Mouse (Mus musculus): ENCODE measurements around the gene Hapln2.
A peak's percentile ranks its signal among the peaks of the same experiment; 100 is the strongest.

The Hapln2 gene

DNA sequence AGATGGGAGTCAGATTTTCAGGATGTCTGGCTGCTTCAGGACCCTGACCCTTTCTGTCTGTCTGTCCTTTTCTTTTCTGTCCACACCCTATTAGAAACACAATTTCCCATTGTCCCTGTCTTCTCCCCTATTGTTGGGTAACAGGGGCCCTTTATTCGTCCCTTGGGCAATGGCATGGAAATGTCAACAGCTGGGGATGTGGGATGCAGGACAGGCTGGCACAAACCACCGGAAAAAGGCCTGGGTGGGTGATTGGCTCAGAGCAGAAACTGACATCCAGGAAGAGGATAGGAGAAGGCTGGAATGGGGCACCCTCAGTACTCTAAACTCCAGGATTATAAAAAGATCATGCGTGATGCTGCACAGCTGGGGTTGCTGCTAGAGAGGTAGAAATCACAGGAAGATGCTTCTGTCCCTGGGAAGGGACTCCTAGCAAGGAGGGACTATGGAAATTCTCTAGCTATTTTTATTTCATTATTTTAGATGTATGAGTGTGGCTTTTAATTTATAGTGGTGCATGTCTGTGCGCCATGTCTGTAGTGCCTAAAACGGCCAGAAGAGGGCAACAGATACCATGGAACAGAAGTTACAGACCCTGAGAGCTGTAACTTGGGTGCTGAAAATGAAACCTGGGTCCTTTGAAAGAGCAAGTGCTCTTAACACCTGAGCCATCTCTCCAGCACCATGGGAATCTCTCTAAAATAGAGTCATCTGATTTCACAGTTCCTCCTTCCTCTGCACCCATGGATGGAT lies at the start of gene Hapln2:
TSS of gene Hapln2 (minus strand) at position 150 of the 753 bp plus-strand sequence.
- DNase-seq (ENCODE audit: low spot score) = no peak

GRCm38 (mm10) chr3:88074766-88075165 lies 47.4 kb upstream of the Hapln2 start:
- no peak for DNase-seq (ENCODE audit: low spot score)

GRCm38 (mm10) chr3:88074351-88074750 lies 47.0 kb upstream of the Hapln2 start:
- no peak for DNase-seq (ENCODE audit: low spot score)

GRCm38 (mm10) chr3:88073631-88074030 lies 46.2 kb upstream of the Hapln2 start:
- DNase-seq (ENCODE audit: low spot score) = no peak

- DNase-seq (ENCODE audit: low spot score) = peak; percentile 73
Measured at GRCm38 (mm10) chr3:88071783-88072182, 44.4 kb upstream of the Hapln2 start.

DNA sequence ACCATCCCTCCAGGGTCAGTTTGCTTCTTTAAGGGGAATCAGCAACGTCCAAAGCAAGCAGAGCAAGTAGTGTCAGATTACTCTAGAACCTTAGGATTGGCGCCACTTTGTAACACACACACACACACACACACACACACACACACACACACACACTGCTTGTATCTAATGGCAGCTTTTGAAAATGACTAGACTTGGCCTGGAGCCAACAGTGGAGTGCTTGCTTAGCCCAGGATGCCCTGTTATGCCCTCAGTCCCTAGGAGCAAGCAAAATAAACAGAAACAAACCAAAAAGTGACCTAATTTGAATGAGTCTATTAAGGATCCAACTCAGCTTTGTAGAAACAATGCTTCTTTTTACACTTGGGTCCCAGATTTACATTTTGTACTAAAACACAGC lies 41.0 kb upstream of the Hapln2 start:
- DNase-seq (ENCODE audit: low spot score) = no peak

GRCm38 (mm10) chr3:88057902-88058696 lies 30.7 kb upstream of the Hapln2 start, which contains the start of gene Naxe:
Gene Naxe, minus strand, starts transcription at chr3:88058495.
- peak; percentile 90 for DNase-seq (ENCODE audit: low spot score)

GRCm38 (mm10) chr3:88057030-88057429 lies 29.6 kb upstream of the Hapln2 start:
- no peak for DNase-seq (ENCODE audit: low spot score)

DNA sequence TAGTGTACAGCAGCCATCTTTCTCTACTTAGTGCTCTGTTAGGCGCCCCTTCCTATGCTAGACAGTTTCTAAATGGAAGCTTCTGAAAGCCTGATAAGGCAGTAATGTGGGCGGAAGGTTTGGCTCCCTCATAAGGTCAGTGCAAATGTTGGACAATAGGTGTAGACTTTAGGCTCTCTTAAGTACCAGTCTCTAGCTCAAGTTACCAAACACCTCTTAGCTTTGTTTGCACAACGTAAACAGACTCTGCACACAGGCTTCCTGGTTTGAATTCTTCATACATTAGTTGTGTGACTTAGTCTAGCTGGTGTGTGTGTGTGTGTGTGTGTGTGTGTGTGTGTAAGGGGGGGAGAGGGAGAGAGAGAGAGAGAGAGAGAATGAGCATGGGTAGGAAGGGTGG lies 22.1 kb upstream of the Hapln2 start:
- DNase-seq (ENCODE audit: low spot score) = no peak

DNA sequence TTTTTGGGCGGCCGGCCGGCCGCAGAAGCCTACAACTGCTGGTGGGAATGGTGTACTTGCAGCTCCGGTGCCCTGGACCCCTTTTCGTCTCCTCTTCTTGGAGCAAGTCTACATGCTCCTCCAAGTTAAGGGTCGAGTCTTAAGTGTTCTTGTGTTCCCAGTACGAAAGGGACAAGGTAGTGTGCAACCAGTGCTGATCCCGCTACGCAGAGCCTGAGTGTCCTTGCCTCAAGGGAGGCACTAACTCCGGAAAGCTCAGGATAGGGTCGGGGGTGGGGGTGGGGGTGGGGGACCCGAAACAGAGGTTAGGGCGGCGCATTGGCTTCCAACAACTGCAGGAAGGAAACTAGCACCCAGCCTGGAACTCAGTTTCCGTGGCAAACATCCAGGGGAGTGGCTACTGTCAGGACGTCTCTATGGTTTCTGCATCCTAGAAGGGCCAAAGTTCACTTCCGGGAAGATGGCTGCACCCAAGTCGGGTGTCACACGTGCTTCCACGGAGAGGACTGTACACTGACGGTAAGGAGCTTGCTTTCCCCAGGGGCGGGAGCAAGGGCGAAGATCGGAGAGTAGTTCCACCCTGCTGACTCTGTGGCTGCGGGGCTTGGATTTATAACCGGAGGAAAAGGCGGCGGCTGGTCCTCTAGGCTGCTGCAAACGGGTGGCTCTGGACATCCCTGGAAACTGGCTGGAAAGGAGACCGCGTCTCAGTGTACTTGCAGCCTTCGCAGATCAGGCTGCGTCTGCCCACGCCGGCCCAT lies 15.5 kb upstream of the Hapln2 start, which contains the start of gene Gpatch4:
TSS of gene Gpatch4 (plus strand) at position 448 of the 761 bp plus-strand sequence.
- peak; percentile 69 for DNase-seq (ENCODE audit: low spot score)

- DNase-seq (ENCODE audit: low spot score) = no peak
Measured at GRCm38 (mm10) chr3:88035561-88036293, 8.3 kb upstream of the Hapln2 start.

DNA sequence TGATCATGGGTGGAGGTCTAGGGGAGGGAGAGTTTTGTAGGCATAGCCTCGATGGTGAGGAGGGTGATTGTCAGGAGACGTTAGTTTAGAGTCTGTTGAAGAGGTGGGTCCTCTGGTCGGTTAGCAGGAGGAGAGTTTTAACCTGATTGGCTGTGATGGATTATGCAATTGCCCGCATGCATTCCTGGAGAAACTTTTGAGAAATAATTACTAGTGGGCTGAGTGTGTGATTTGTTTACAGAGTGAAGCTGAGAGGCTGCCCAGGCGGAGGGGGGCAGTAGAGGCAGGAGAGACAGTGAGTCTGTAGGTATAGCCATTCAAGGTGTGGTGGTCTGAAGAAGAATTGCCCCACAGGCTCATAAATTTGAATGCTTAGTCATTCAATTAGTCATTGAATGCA lies 6.1 kb upstream of the Hapln2 start:
- DNase-seq (ENCODE audit: low spot score) = no peak

GRCm38 (mm10) chr3:88030608-88031395 lies 3.4 kb upstream of the Hapln2 start:
- DNase-seq (ENCODE audit: low spot score) = no peak

GRCm38 (mm10) chr3:88026823-88027222 lies 560 bp downstream of the Hapln2 start:
- DNase-seq (ENCODE audit: low spot score) = no peak

DNA sequence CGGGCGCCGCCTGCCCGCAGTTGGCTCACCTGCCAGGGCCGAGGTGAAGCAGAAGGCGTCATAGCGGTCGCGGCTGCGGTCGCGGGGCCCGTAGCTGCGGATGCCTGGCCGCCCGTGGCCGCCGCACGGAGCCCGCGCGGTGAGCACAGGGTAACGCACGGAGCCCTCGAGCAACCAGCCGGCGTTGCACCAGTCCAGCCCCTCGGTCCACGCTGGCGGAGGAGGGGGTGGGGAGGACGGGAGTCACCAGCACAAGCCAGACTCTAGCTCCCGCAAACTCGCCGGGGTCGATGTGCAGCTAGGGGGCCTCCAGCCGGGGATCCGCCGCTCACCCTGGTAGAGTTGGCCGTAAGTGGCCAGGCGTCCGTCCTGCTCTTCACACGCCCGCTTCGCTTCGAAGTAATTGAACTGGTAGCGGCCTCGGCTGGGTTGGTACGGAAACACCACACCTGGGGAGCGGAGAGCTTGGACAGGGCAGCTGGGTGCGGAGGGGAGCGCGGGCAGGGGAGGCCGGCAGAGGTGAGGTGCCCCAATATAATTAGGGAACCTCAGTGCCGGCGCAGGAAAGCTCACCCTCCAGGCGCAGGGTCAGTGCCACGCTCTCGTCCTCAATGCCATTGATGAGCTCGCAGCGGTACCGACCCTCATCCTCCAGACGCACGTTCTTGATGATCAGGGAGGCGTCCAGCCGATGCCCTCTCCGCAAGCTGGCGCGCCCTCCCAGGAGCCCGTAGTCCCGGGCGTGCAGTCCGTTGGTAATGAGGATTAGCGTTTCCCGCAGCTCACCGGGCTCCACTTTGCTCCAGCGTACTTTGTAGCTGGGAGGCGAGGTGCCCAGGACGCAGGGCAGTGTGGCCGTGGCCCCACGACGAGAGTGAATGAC lies 4.0 kb downstream of the Hapln2 start:
- DNase-seq (ENCODE audit: low spot score) = no peak

DNA sequence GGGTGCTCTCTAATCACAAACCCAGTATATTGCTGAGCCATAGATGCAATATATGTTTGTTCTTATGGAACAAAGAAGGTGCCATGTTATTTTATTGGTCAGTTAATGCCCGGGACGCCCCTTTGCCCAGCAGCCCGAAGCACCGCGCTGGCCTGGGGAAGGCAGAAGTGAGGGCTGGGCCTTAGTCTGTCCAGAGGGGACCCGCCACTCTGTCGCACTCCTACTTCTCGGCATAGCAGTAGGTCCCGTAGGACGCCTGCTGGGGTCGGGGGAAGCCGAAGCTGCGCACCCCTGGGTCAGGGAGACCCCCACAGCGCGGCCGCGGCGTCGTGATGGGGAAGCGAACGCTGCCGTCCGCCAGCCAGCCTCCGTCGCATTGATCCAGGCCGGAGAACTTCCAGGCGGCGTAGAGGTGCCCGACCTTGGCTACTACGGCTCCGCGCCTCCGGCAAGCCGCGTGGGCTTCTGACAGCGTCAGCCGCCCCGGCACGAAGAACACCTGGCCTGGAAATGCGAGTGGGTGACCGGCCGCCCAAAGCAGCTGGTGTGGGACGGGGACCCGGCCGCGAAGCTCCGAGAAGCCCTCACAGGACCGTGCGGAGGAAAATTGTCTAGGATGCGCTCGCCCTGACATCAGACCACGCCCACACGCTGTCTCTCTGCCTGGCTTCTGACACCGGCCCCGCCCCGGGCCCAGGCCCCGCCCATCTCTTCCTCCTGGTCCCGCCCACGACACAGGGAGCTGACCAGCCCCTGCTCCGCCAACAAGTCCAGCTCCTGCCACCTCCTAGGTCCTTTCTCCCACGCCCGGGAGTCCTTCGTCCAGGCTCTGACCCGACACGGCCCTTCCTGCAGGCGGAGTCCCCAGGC lies 4.8 kb downstream of the Hapln2 start:
- peak; percentile 75 for DNase-seq (ENCODE audit: low spot score)

GRCm38 (mm10) chr3:88010634-88011265 lies 16.6 kb downstream of the Hapln2 start:
- no peak for DNase-seq (ENCODE audit: low spot score)

Data from spleen, adult 12 weeks (tissue).